Mouse (Mus musculus): ENCODE data around the gene Chrm4. TPM values are rescaled to one million over a fixed set of nuclear protein-coding genes. Genes with fewer than 3 reads are reported as not detected.

Gene Chrm4
- 0.13 TPM in 1 of 2 replicates, not detected in the other for total RNA-seq (2014; rRNA removed)
- polyA plus RNA-seq (2012; rRNA removed) = not detected in 2 replicates

DNA sequence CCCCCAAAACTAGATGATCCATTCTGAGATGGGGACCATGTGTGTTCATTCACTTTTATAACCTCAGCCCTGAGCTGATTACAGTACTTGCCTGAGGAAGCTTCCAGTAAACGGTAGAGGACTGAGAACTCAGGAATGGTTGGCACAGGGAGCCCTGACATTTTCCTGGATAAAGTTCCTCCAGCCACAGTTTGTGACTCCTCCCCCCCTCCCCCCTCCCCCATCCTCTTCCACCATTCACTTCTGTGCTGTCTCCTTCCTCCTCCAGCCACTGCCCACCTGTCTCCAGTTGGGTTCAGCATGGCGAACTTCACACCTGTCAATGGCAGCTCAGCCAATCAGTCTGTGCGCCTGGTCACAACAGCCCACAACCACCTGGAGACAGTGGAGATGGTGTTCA is at the start of gene Chrm4:
Gene Chrm4, plus strand, starts transcription at position 301 of the 400 bp plus-strand sequence.
- Histone ChIP-seq H3K9ac (ENCODE audit: low read depth, low read length) (no peak within 1 kb of the TSS), H3K27me3 (ENCODE audit: control insufficient read depth, insufficient read depth, low read length) (peaks cover 19% of the 10 kb centered on the region), H3K36me3 (ENCODE audit: control insufficient read depth, insufficient read depth, low read length) (no peaks in the 10 kb centered on the region), H3K27ac (replicated peaks; ENCODE audit: insufficient read depth, low read depth, low read length) (no peak within 1 kb of the TSS), H3K4me3 (ENCODE audit: insufficient read depth, low read depth, low read length) (no peak within 1 kb of the TSS), H3K4me1 (ENCODE audit: control insufficient read depth, insufficient read depth, low read length) (peaks cover 9% of the 10 kb centered on the region), H3K79me2 (ENCODE audit: control insufficient read depth, insufficient read depth, low read length) (no peaks in the 10 kb centered on the region)
- 88% methylated on average over 3 of the region's 3 CpGs for WGBS
- no peak for DNase-seq (ENCODE audit: extremely low read depth, low read depth, low spot score)
- TF ChIP-seq CTCF (IDR thresholded peaks at IDR 0.05; ENCODE audit: low read depth, low read length) = no peak
- no peak for TF ChIP-seq POLR2A (IDR thresholded peaks at IDR 0.05; ENCODE audit: extremely low read depth, insufficient read depth, low read length)

DNA sequence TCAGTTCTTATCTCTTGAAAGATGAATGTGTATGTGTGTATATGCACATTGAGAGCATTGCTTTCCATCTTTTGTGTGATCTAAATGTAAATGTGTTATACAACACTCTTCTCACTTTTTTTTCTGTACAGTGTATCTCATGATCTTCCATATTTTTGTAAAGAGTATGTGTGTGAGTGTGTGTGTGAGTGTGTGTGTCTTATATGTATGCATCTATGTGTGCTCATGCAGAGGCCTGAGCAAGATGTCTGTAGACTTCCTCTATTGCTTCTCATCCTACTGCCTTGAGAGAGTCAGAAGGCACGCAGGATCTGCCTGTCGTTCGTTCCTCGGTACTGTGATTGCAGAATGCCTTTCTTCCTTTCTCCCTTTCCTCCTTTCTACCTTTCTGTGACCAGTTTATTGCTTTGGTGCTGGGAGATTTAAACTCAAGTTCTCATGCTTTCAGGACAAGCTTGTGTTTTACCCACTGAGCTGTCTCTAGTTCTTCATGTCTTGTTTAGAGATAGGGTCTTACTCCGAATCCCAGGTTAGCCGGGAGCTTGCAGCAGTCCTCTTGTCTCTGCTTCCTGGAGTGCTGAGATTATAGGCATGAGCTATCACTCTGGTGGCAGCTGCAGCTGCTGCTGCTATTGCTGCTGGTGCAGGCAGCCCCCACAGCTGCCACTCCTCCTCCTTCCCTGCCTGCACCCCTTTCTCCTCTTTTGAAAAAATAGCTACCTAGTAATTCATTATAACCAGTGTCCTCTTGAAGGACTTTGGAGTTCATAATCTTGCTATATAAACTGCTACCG is 48.5 kb upstream of the Chrm4 start:
- WGBS = 84% methylated on average over 7 of the region's 7 CpGs
- Histone ChIP-seq H3K27ac (replicated peaks; ENCODE audit: insufficient read depth, low read depth, low read length) (no peak overlapping the region), H3K27me3 (ENCODE audit: control insufficient read depth, insufficient read depth, low read length) (no peaks in the 10 kb centered on the region), H3K9ac (ENCODE audit: low read depth, low read length) (no peak overlapping the region), H3K36me3 (ENCODE audit: control insufficient read depth, insufficient read depth, low read length) (peaks cover 9% of the 10 kb centered on the region; the same call in 1 of the 2 replicates), H3K79me2 (ENCODE audit: control insufficient read depth, insufficient read depth, low read length) (no peaks in the 10 kb centered on the region; the same call in 1 of the 2 replicates), H3K4me3 (ENCODE audit: insufficient read depth, low read depth, low read length) (no peak overlapping the region), H3K4me1 (ENCODE audit: control insufficient read depth, insufficient read depth, low read length) (peaks cover 2% of the 10 kb centered on the region; the same call in 1 of the 2 replicates)
- DNase-seq (ENCODE audit: extremely low read depth, low read depth, low spot score) = no peak
- TF ChIP-seq CTCF (IDR thresholded peaks at IDR 0.05; ENCODE audit: low read depth, low read length) (no peak), POLR2A (IDR thresholded peaks at IDR 0.05; ENCODE audit: extremely low read depth, insufficient read depth, low read length) (no peak)

DNA sequence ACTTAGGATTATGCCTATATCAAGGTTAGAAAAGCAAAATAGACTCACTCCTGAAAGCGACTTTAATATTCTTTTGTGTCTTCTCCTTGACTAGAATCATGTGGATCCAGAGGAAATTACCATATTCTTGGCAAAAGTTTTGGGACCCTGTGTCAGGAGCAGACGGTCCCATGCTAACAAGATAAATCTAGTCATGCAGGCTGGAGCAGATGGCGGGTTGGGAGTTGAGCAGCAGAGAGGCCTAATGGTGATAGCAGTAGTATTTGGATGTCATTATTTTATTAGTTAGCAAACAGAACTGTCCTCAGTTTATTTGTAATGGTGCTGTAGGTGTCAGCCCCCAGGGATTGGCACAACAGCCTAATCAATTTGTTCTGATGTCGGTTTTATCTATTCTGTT is 43.1 kb upstream of the Chrm4 start:
- 76% methylated on average over 4 of the region's 4 CpGs for WGBS

DNA sequence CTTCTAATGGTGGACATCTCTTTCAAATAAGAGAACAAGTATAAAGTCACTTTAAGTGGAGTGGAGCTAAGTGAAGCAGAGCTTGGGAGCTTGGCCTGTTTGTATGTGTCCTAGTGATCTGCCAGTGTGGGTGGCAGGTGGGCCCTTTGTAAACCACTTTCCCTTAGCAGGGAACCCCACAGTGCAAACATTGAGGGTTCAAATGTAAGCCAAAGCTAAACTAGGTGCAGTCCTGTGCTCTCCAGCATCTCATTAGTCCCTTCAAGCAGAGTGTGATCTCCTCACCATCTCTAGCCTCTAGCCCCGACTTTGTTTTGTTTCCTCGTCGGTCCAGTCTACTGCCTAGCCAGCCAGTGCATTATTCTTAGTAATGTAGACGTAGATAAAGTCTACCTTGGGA is 42.4 kb upstream of the Chrm4 start:
- TF ChIP-seq POLR2A (IDR thresholded peaks at IDR 0.05; ENCODE audit: extremely low read depth, insufficient read depth, low read length) (no peak), CTCF (IDR thresholded peaks at IDR 0.05; ENCODE audit: low read depth, low read length) (no peak)
- no peak overlapping the region for H3K27ac ChIP-seq (replicated peaks; ENCODE audit: insufficient read depth, low read depth, low read length)
- no peak overlapping the region for H3K9ac ChIP-seq (ENCODE audit: low read depth, low read length)
- 73% methylated on average over 4 of the region's 4 CpGs for WGBS
- no peaks in the 10 kb centered on the region; the same call in 1 of the 2 replicates for H3K79me2 ChIP-seq (ENCODE audit: control insufficient read depth, insufficient read depth, low read length)
- H3K4me3 ChIP-seq (ENCODE audit: insufficient read depth, low read depth, low read length) = no peak overlapping the region
- H3K4me1 ChIP-seq (ENCODE audit: control insufficient read depth, insufficient read depth, low read length) = no peaks in the 10 kb centered on the region; the same call in 1 of the 2 replicates
- peaks cover 29% of the 10 kb centered on the region for H3K36me3 ChIP-seq (ENCODE audit: control insufficient read depth, insufficient read depth, low read length)
- H3K27me3 ChIP-seq (ENCODE audit: control insufficient read depth, insufficient read depth, low read length) = no peaks in the 10 kb centered on the region
- no peak for DNase-seq (ENCODE audit: extremely low read depth, low read depth, low spot score)

More for the DNA sequence above, 43.1 kb upstream of the Chrm4 start:
- DNase-seq (ENCODE audit: extremely low read depth, low read depth, low spot score) = no peak
- Histone ChIP-seq H3K36me3 (ENCODE audit: control insufficient read depth, insufficient read depth, low read length) (peaks cover 26% of the 10 kb centered on the region), H3K9ac (ENCODE audit: low read depth, low read length) (no peak overlapping the region), H3K79me2 (ENCODE audit: control insufficient read depth, insufficient read depth, low read length) (no peaks in the 10 kb centered on the region; the same call in 1 of the 2 replicates), H3K27me3 (ENCODE audit: control insufficient read depth, insufficient read depth, low read length) (no peaks in the 10 kb centered on the region), H3K4me1 (ENCODE audit: control insufficient read depth, insufficient read depth, low read length) (no peaks in the 10 kb centered on the region; the same call in 1 of the 2 replicates), H3K4me3 (ENCODE audit: insufficient read depth, low read depth, low read length) (no peak overlapping the region), H3K27ac (replicated peaks; ENCODE audit: insufficient read depth, low read depth, low read length) (no peak overlapping the region)
- TF ChIP-seq CTCF (IDR thresholded peaks at IDR 0.05; ENCODE audit: low read depth, low read length) (no peak), POLR2A (IDR thresholded peaks at IDR 0.05; ENCODE audit: extremely low read depth, insufficient read depth, low read length) (no peak)

DNA sequence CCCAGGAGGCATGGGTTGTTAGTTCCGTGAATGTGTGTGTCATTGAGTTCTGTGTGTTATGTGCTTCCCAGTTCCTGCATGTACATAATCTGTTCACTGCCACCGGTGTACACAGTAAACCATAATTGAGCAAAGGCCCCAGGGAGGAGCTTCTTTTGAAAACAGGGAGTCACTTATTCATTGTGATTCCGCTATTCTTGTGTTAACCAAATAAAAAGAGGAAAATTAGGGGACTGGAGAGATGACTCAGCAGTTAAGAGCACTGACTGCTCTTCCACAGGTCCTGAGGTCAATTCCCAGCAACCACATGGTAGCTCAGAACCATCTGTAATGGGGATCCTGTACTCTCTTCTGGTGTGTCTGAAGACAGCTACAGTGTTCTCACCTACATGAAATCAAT is 32.3 kb upstream of the Chrm4 start:
- Histone ChIP-seq H3K4me1 (ENCODE audit: control insufficient read depth, insufficient read depth, low read length) (no peaks in the 10 kb centered on the region), H3K36me3 (ENCODE audit: control insufficient read depth, insufficient read depth, low read length) (peaks cover 26% of the 10 kb centered on the region), H3K27ac (replicated peaks; ENCODE audit: insufficient read depth, low read depth, low read length) (no peak overlapping the region), H3K27me3 (ENCODE audit: control insufficient read depth, insufficient read depth, low read length) (no peaks in the 10 kb centered on the region), H3K4me3 (ENCODE audit: insufficient read depth, low read depth, low read length) (no peak overlapping the region), H3K9ac (ENCODE audit: low read depth, low read length) (no peak overlapping the region), H3K79me2 (ENCODE audit: control insufficient read depth, insufficient read depth, low read length) (no peaks in the 10 kb centered on the region)
- TF ChIP-seq POLR2A (IDR thresholded peaks at IDR 0.05; ENCODE audit: extremely low read depth, insufficient read depth, low read length) (no peak), CTCF (IDR thresholded peaks at IDR 0.05; ENCODE audit: low read depth, low read length) (no peak)
- WGBS = 76% methylated on average over 3 of the region's 3 CpGs
- DNase-seq (ENCODE audit: extremely low read depth, low read depth, low spot score) = no peak

DNA sequence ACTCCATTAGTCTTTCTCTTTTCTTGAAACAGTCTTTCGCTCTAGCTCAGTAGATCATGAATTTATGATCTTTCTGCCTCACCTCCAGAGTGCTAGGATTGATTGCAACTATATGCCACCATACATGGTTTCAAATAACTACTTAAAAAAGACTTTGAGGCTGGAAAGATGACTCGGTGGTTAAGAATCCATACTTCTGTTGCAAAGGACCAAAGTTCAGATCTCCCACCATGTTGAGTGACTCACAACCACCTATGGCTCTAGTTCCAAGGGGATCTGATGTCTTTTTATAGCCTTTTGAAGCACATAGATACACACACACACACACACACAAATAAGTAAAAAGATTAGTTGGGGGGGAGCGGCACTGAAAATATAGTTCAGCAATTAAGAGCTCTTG is 31.6 kb upstream of the Chrm4 start:
- DNase-seq (ENCODE audit: extremely low read depth, low read depth, low spot score) = no peak
- H3K4me1 ChIP-seq (ENCODE audit: control insufficient read depth, insufficient read depth, low read length) = no peaks in the 10 kb centered on the region
- no peaks in the 10 kb centered on the region for H3K79me2 ChIP-seq (ENCODE audit: control insufficient read depth, insufficient read depth, low read length)
- H3K9ac ChIP-seq (ENCODE audit: low read depth, low read length) = no peak overlapping the region
- H3K27me3 ChIP-seq (ENCODE audit: control insufficient read depth, insufficient read depth, low read length) = no peaks in the 10 kb centered on the region
- no peak overlapping the region for H3K27ac ChIP-seq (replicated peaks; ENCODE audit: insufficient read depth, low read depth, low read length)
- no peak overlapping the region for H3K4me3 ChIP-seq (ENCODE audit: insufficient read depth, low read depth, low read length)
- peaks cover 32% of the 10 kb centered on the region for H3K36me3 ChIP-seq (ENCODE audit: control insufficient read depth, insufficient read depth, low read length)
- no peak for TF ChIP-seq POLR2A (IDR thresholded peaks at IDR 0.05; ENCODE audit: extremely low read depth, insufficient read depth, low read length)
- TF ChIP-seq CTCF (IDR thresholded peaks at IDR 0.05; ENCODE audit: low read depth, low read length) = no peak
- WGBS = 90% methylated on average over 3 of the region's 3 CpGs
